Mouse (Mus musculus) E14TG2a.4 (cell line): ENCODE results near the gene Ino80d.

Source experiments
- H3K27me3 ChIP-seq: 2 replicates; pipeline ENCODE4 v1.6.1; 2014; ENCODE audit warnings: low read length, control low read depth; ENCODE audit not compliant: insufficient read depth
- H3K36me3 ChIP-seq: 2 replicates; pipeline ENCODE4 v1.6.1; 2014; ENCODE audit warnings: low read length, control low read depth; ENCODE audit not compliant: insufficient read depth
- H3K4me1 ChIP-seq: replicated peaks from 2 replicates; pipeline ENCODE4 v1.6.1; 2014; ENCODE audit warnings: low read depth, low read length, control low read depth
- H3K4me3 ChIP-seq: replicated peaks from 2 replicates; pipeline ENCODE4 v1.5.1; 2014; ENCODE audit warnings: mild to moderate bottlenecking, low read length
- H3K9me3 ChIP-seq: 2 replicates; pipeline ENCODE4 v1.6.1; 2014; ENCODE audit warnings: low read length, control low read depth
- CTCF ChIP-seq: conservative IDR thresholded peaks from 2 replicates; pipeline ENCODE4 v1.5.1; 2014; ENCODE audit warnings: low read length
- NANOG ChIP-seq: IDR thresholded peaks from 2 replicates; pipeline ENCODE4 v1.6.1; 2014; ENCODE audit warnings: borderline replicate concordance, low read length, mixed read lengths
- POU5F1 ChIP-seq: IDR thresholded peaks from 2 replicates; pipeline ENCODE4 v1.6.1; 2014; ENCODE audit warnings: low read length, borderline replicate concordance

The Ino80d gene

DNA sequence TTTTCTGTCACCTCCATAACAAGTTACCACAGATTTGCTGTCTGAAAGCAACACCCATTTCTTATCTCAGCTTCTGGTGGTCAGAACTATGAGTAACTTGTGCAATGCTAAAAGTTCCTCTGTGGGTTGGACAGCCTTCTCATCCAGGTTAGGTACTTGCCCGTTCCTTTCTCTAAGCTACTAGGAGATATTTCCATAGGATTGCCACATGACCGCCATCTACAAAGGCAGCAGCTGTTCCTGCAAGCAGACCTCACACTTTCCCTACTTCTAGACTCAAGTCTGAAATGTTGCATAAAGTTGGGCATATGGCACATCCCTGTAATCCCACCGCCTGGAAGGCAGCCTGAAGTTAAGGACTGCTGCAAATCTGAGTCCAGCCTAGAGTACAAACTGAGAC lies 11.7 kb upstream of the Ino80d start:
- H3K4me3 ChIP-seq = no peak overlapping the region
- H3K36me3 ChIP-seq = peaks cover 48% of the 10 kb centered on the region
- no peaks in the 10 kb centered on the region for H3K9me3 ChIP-seq
- no peak for TF ChIP-seq CTCF
- TF ChIP-seq NANOG = no peak
- TF ChIP-seq POU5F1 = no peak
- H3K27me3 ChIP-seq = no peaks in the 10 kb centered on the region
- peaks cover 69% of the 10 kb centered on the region for H3K4me1 ChIP-seq

DNA sequence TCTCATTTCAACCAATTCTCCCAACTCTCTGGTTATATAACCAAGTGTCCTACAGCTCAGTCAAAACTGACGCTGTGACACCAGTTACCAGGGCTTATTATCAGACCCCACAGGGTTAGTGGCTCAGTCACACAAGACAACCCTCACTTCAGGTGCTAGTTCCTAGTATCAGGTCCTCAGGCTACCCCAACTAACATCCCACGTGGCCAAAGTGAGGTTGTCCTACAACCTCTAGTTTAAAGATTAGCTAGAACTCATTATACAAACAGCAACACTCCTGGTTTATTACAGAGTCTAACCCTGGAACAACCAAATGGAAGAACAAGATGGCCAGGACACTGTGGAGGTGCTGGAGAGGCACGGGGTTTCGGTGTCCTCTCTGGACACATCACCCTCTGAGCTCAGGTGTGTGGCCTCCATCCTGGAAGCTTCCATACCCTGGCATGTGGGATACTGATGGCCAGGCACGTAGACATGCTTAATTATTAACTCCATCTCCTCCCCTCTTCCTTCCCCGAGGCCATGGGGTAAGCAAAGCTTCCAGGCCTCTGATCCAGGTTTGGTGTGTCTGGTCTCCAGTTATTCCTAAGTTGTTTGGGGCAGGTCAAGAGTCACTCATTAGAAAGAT lies 9.5 kb upstream of the Ino80d start:
- Histone ChIP-seq H3K9me3 (no peaks in the 10 kb centered on the region), H3K4me3 (no peak overlapping the region), H3K27me3 (no peaks in the 10 kb centered on the region), H3K4me1 (peaks cover 68% of the 10 kb centered on the region), H3K36me3 (peaks cover 71% of the 10 kb centered on the region)
- TF ChIP-seq CTCF = no peak
- TF ChIP-seq NANOG = no peak
- TF ChIP-seq POU5F1 = no peak

DNA sequence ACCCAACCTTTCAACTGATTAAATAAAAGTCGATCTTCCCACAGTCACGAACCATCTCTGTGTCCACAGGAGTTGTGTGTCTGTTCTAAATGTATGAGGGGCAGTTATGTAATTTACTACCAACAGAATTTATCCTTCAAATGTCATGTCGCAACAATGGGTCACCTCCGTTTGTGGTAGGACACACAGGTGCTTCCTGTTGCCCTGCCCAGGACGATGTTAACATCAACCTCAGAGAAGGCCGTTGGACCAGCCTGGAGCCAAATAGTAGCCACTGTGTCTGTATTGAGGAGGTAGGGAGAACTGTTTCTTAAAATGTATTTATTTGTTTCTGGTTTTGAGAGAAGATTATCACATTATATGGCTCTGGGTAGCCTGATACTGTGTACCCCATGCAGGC lies 7.5 kb upstream of the Ino80d start:
- no peaks in the 10 kb centered on the region for H3K9me3 ChIP-seq
- H3K4me1 ChIP-seq = peaks cover 73% of the 10 kb centered on the region
- no peaks in the 10 kb centered on the region for H3K27me3 ChIP-seq
- H3K4me3 ChIP-seq = no peak overlapping the region
- H3K36me3 ChIP-seq = peaks cover 84% of the 10 kb centered on the region
- TF ChIP-seq CTCF (no peak), NANOG (no peak), POU5F1 (no peak)

DNA sequence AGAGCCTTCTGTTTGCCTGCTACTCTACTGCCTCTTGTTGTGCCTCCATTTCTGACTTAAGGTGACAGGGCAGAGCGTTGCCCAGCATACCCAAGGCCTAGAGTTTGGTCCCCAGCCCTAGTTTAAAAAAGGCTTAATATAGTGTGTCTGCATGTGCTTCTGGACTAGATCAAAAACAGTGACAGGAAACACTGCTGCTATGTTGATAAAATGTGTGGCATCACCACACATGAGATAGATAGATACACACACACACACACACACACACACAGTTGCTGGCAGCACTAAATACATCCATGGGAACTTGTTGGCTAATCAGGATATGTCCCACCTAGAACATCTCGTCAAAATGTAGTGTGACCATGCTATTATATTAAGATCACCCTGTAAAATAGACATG lies 5.9 kb upstream of the Ino80d start:
- no peaks in the 10 kb centered on the region for H3K9me3 ChIP-seq
- TF ChIP-seq CTCF = no peak
- TF ChIP-seq NANOG = no peak
- no peak for TF ChIP-seq POU5F1
- H3K4me3 ChIP-seq = no peak overlapping the region
- H3K27me3 ChIP-seq = no peaks in the 10 kb centered on the region
- peaks cover 78% of the 10 kb centered on the region for H3K4me1 ChIP-seq
- peaks cover 77% of the 10 kb centered on the region for H3K36me3 ChIP-seq

DNA sequence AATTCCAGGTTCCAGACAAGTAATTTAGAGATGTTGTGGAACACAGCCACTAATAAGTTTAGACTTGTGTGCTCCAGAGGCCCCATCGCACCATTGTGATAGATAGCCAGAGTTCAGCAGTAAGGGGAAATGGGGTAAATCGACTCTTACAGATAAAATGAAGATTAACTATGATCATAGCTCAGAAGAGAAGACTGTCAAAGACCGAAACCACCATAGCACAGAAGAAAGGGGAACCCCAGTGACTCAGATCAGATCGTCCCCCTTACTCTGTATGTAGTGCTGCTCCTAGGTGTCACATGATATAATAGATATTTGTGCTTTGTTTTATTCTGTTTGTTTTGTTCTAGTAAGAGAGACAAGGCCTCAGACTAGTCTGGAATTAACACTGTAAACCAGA lies 5.2 kb upstream of the Ino80d start:
- Histone ChIP-seq H3K9me3 (no peaks in the 10 kb centered on the region), H3K36me3 (peaks cover 73% of the 10 kb centered on the region), H3K4me1 (peaks cover 75% of the 10 kb centered on the region), H3K4me3 (no peak overlapping the region), H3K27me3 (no peaks in the 10 kb centered on the region)
- TF ChIP-seq POU5F1 (no peak), NANOG (no peak), CTCF (no peak)

DNA sequence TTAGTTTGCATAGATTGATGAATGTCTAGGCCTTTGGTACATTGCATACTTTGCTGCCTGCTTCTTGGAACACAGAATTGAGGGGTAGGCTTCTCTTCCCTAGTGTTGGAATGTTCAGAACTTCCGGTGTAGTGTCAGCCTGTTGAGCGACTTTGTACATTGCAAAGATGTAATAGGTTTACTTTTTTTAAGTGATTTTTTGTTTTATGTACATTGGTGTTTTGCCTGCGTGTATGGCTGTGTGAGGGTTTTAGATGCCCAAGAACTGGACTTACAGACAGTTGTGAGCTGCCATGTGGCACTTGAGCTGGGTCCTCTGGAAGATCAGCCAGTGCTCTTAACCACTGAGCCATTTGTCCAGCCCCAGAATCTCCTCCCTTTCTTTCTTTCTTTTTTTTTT lies 1.1 kb upstream of the Ino80d start:
- no peaks in the 10 kb centered on the region for H3K9me3 ChIP-seq
- H3K4me3 ChIP-seq = peak overlapping the region; percentile 82
- H3K27me3 ChIP-seq = no peaks in the 10 kb centered on the region
- peaks cover 33% of the 10 kb centered on the region for H3K36me3 ChIP-seq
- TF ChIP-seq POU5F1 (no peak), CTCF (no peak), NANOG (no peak)
- peaks cover 69% of the 10 kb centered on the region for H3K4me1 ChIP-seq

DNA sequence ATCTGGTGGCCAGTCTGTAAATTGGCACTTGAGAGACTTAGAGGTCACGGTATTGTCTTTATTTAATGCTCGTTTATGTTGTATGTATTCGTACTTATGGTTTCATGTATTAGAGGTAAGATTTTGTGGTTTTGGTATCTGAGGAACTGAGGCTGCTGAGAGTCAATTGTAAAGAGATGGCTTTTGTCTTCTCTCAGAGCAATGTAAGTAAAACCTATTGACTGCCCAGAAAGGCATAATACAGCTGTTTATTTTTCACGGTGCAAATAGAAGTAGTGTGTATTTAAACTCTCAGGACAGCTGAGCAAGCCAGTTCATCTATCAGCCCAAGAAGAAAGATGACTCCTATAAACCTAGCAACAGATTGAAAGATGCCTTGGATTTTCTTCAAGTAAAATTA lies 629 bp upstream of the Ino80d start:
- peaks cover 29% of the 10 kb centered on the region for H3K36me3 ChIP-seq
- TF ChIP-seq NANOG (no peak), POU5F1 (no peak), CTCF (no peak)
- H3K4me1 ChIP-seq = peaks cover 69% of the 10 kb centered on the region
- no peaks in the 10 kb centered on the region for H3K9me3 ChIP-seq
- H3K4me3 ChIP-seq = peak overlapping the region; percentile 82
- no peaks in the 10 kb centered on the region for H3K27me3 ChIP-seq

DNA sequence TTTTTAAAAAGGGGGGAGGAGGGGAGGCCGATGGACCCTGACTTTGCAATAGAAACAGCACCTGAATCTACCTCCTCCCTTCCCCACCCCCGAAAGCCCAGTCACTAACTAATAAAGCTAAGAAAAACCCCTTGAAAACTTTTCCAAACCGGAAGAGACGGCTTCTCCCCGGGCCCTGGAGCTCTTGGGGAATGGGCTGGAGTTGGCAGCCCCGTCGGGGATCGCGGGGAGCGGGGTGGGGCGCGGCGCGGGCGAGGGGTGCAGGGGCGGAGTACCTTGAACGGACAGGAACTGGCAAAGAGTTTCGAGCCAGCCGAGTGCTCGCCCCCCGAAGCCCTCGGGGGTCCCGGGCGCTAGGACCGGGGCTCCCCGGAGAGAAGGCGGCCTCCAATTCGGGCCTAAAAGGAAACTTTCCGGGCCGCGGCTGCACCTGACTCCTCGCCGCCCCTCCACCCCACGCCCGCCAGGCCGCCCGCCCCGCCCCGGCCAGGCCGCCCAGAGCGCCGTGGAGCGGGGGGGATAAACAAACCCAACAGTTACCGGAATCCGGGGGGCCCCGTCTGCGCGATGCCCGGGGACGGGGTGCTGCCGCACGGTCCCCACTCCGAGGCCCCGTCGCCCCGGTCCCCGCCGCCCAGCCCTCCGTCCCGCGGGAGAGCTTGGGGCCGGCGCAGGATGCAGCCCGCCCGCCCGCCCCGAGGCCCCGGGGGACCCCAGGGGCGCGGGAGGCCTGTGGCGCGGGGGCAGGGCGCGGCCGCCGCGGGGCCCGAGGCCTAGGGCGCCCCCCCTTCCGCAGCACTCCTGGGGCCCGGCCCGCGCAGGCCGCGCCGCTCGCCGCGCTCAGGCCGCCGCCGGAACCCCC lies 962 bp downstream of the Ino80d start:
- Histone ChIP-seq H3K36me3 (peaks cover 19% of the 10 kb centered on the region), H3K4me1 (peaks cover 69% of the 10 kb centered on the region), H3K4me3 (peak overlapping the region; percentile 82), H3K9me3 (no peaks in the 10 kb centered on the region), H3K27me3 (no peaks in the 10 kb centered on the region)
- TF ChIP-seq POU5F1 = no peak

DNA sequence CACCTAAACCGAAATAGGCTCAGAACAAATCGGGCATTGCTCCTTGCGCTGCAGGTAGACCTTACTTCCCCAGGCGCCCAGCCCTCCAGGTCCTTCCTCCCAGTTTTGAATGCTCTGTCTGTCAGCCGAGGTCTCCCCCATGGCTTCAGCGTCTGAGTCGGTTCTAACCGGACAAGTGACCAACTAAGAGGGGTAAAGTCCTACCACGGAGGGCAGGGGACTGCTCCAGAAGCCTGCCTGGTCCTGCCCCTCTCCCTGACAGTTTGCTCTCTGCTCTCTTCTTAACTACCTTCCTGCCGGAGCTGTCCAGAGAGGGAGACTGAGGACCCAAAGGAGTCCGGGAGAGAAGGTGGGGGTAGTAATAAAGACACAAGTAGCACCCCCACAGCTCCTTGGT lies 1.6 kb downstream of the Ino80d start:
- H3K36me3 ChIP-seq = peaks cover 17% of the 10 kb centered on the region
- no peaks in the 10 kb centered on the region for H3K9me3 ChIP-seq
- TF ChIP-seq NANOG = no peak
- no peak for TF ChIP-seq POU5F1
- no peak for TF ChIP-seq CTCF
- no peaks in the 10 kb centered on the region for H3K27me3 ChIP-seq
- peak overlapping the region; percentile 82 for H3K4me3 ChIP-seq
- H3K4me1 ChIP-seq = peaks cover 69% of the 10 kb centered on the region
